Mouse (Mus musculus) limb, embryonic 10.5 days (tissue): Measurements from ENCODE around the gene Lmcd1. TPM values are rescaled to one million over a fixed set of nuclear protein-coding genes. Genes with fewer than 3 reads are reported as not detected.

Experiments
- DNase-seq: peaks from one replicate; pipeline ENCODE4 v3.0.0-alpha.2; 2017; ENCODE audit warnings: low spot score
- H3K27ac ChIP-seq: fragments of 300-500 bp; sonication (generic); 2 replicates; pipeline ENCODE4 v1.5.1; 2016; ENCODE audit warnings: mild to moderate bottlenecking
- H3K27me3 ChIP-seq: fragments of 300-500 bp; sonication (generic); 2 replicates; pipeline ENCODE4 v1.6.1; 2016; ENCODE audit warnings: low read depth, mild to moderate bottlenecking; ENCODE audit not compliant: poor library complexity, severe bottlenecking
- H3K36me3 ChIP-seq: fragments of 300-500 bp; sonication (generic); 2 replicates; pipeline ENCODE4 v1.6.1; 2016; ENCODE audit warnings: mild to moderate bottlenecking, moderate library complexity
- H3K4me1 ChIP-seq: fragments of 300-500 bp; sonication (generic); 2 replicates; pipeline ENCODE4 v1.6.1; 2016
- H3K4me3 ChIP-seq: fragments of 300-500 bp; sonication (generic); 2 replicates; pipeline ENCODE4 v1.5.1; 2016; ENCODE audit warnings: mild to moderate bottlenecking, moderate library complexity
- H3K9me3 ChIP-seq: fragments of 300-500 bp; sonication (generic); replicated peaks from 2 replicates; pipeline ENCODE4 v1.6.1; 2016; ENCODE audit warnings: mild to moderate bottlenecking
- WGBS: fragments of 180-500 bp; shearing (Covaris S2); methylation state at CpG from one replicate; pipeline ENCODE4 v1.1.7; 2016; 5-methylcytosine and 5-hydroxymethylcytosine counted together
- polyA plus RNA-seq: library from polyadenylated mRNA; unstranded; fragments of >200 nt; fragmentation: Nextera tagmentation; extraction: Ambion mirVana; gene quantifications from 2 replicates; pipeline ENCODE4 v1.2.1, GENCODE M21; 2016

Gene Lmcd1
- polyA plus RNA-seq, 1 experiment from 2014 or later = 6.0 TPM

DNA sequence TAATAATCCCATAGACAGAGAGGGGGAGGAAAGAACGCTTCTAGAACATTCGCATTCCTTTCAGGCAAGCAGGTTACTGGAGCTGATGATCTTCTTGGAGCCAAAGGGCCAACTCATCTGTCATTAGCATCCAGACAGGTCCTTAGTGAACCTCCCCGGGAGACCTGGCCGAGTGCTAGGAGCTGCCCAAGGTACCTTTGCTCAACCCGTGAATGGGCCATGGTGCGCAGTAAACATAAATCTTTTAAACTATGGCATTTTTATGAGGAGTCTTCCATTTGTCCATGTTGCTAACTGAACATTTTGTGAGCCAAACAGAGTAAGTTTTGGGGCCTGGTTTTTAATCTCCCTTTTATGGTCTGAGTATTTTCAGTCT is 57.7 kb downstream of the Lmcd1 start:
- WGBS = 64% methylated on average over 6 of the region's 6 CpGs
- no peaks in the 10 kb centered on the region for H3K4me1 ChIP-seq
- no peak for DNase-seq
- H3K36me3 ChIP-seq = no peaks in the 10 kb centered on the region
- H3K4me3 ChIP-seq = no peak overlapping the region
- no peaks in the 10 kb centered on the region for H3K27me3 ChIP-seq
- no peaks in the 10 kb centered on the region for H3K9me3 ChIP-seq
- H3K27ac ChIP-seq = no peak overlapping the region

- Histone ChIP-seq H3K9me3 (no peaks in the 10 kb centered on the region), H3K4me1 (no peaks in the 10 kb centered on the region), H3K4me3 (no peak overlapping the region), H3K36me3 (no peaks in the 10 kb centered on the region), H3K27ac (no peak overlapping the region), H3K27me3 (no peaks in the 10 kb centered on the region)
- no peak for DNase-seq
- 86% methylated on average over 5 of the region's 5 CpGs for WGBS
These were observed 60.4 kb downstream of the Lmcd1 start for GRCm38 (mm10) chr6:112333930-112334329.

DNA sequence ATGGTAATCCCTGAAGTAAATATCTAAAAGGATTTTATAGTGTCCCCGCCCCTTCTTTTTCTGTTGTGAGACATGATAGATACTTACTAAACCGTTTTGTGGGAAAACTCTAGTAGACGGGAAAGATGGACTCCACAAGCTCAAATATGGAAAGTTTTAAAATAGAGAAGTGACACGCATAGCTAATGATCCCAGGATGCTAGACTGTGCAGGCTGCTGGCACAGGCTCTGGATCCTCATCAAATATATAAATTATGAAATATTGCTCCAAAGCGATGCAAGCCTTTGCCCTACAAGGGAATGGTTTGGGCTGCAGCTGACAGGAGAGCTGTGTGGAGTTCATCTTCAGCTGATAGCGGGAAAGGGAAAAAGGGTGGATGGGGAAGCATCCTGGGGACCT is 64.1 kb downstream of the Lmcd1 start:
- Histone ChIP-seq H3K27ac (no peak overlapping the region), H3K36me3 (no peaks in the 10 kb centered on the region), H3K4me1 (no peaks in the 10 kb centered on the region), H3K4me3 (no peak overlapping the region), H3K9me3 (no peaks in the 10 kb centered on the region), H3K27me3 (no peaks in the 10 kb centered on the region)
- DNase-seq = no peak
- 89% methylated on average over 6 of the region's 6 CpGs for WGBS

DNA sequence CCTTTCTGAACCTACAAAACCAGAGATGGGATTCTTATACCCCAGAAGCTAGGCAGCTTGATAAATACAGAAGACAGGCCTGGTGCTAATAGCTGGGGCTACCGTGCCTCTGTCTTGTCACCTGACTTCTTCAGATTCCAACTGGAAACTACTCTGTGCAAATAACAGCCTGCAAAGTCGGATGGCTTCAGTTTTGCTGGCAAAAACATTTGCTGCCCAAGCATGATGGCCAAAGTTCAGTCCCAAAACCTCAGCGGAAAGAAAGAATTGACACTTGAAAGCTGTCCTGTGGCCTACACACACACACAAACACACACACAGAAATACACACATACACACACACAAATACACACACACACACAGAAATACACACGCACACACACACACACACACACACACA is 65.5 kb downstream of the Lmcd1 start:
- H3K27ac ChIP-seq = no peak overlapping the region
- H3K4me3 ChIP-seq = no peak overlapping the region
- H3K9me3 ChIP-seq = no peaks in the 10 kb centered on the region
- H3K4me1 ChIP-seq = no peaks in the 10 kb centered on the region
- no peaks in the 10 kb centered on the region for H3K27me3 ChIP-seq
- WGBS = 86% methylated on average over 4 of the region's 4 CpGs
- DNase-seq = no peak
- H3K36me3 ChIP-seq = no peaks in the 10 kb centered on the region

GRCm38 (mm10) chr6:112350452-112350851 is 76.9 kb downstream of the Lmcd1 start:
- Histone ChIP-seq H3K36me3 (no peaks in the 10 kb centered on the region), H3K4me1 (no peaks in the 10 kb centered on the region), H3K27me3 (no peaks in the 10 kb centered on the region), H3K4me3 (no peak overlapping the region), H3K9me3 (no peaks in the 10 kb centered on the region), H3K27ac (no peak overlapping the region)
- no peak for DNase-seq
- 97% methylated on average over 4 of the region's 4 CpGs for WGBS

GRCm38 (mm10) chr6:112359341-112359740 is 85.8 kb downstream of the Lmcd1 start:
- WGBS = 86% methylated on average over 1 of the region's 1 CpGs
- H3K4me3 ChIP-seq = no peak overlapping the region
- no peak overlapping the region for H3K27ac ChIP-seq
- DNase-seq = no peak
- H3K27me3 ChIP-seq = no peaks in the 10 kb centered on the region
- H3K36me3 ChIP-seq = no peaks in the 10 kb centered on the region
- no peaks in the 10 kb centered on the region for H3K9me3 ChIP-seq
- H3K4me1 ChIP-seq = no peaks in the 10 kb centered on the region

DNA sequence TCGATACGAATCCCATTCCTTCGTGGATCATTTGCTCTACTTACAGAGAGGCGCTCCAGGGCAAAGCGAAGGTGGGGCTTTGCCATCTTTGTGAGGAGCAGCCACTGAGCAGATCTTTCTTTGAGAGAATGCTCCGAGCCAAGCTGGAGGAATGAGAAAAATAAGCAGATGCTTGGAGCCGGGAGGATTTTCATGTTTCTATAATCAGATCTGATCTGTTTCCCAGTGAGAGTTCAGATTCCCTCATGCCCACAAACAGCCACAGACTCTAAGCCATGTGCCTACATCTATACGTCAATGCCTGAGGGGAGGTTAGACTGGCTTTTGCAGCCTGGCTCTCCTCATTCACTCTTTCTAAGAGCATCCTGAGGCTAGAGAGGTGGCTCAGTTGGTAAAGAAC is 87.1 kb downstream of the Lmcd1 start:
- WGBS = 91% methylated on average over 8 of the region's 8 CpGs
- DNase-seq = no peak
- no peak overlapping the region for H3K27ac ChIP-seq

DNA sequence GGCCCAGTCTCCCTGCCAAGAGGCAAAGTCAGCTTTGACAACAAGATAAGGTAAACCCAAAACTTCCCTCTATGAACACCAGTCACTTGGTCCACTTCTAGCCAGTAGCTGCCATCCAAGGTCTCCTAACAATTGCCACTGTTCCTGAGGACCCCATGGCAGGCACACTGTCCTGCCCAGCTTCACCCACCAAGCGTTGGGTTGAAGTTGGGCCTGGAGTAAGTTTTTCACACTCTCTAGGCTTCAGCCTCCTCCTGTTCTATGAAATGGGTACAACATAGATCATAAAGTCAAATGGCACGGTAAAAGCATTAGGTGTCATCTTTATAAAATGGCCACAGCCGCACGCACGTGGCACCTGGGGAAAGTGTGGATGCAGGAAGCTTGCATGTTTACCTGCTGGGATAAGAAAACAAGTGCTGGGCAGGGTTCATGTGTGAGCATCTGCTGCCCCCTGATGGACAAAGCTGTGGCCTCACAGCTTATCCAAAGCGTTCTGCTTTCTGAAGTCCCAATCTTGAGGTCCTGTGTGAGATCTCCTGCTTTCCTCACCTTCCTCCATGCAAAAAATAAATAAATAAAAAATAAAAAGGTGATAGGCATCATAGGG is 88.9 kb downstream of the Lmcd1 start:
- Histone ChIP-seq H3K27ac (no peak overlapping the region), H3K36me3 (no peaks in the 10 kb centered on the region), H3K27me3 (no peaks in the 10 kb centered on the region), H3K4me1 (no peaks in the 10 kb centered on the region), H3K9me3 (no peaks in the 10 kb centered on the region), H3K4me3 (no peak overlapping the region)
- 48% methylated on average over 6 of the region's 6 CpGs for WGBS
- DNase-seq = peak; percentile 78

More for the DNA sequence above, 87.1 kb downstream of the Lmcd1 start:
- Histone ChIP-seq H3K36me3 (no peaks in the 10 kb centered on the region), H3K4me3 (no peak overlapping the region), H3K27me3 (no peaks in the 10 kb centered on the region), H3K4me1 (no peaks in the 10 kb centered on the region), H3K9me3 (no peaks in the 10 kb centered on the region)

- no peak for DNase-seq
- no peaks in the 10 kb centered on the region for H3K4me1 ChIP-seq
- no peak overlapping the region for H3K4me3 ChIP-seq
- H3K36me3 ChIP-seq = no peaks in the 10 kb centered on the region
- 49% methylated on average over 2 of the region's 2 CpGs for WGBS
- no peaks in the 10 kb centered on the region for H3K27me3 ChIP-seq
- H3K9me3 ChIP-seq = no peaks in the 10 kb centered on the region
- H3K27ac ChIP-seq = no peak overlapping the region
These were observed 91.0 kb downstream of the Lmcd1 start for GRCm38 (mm10) chr6:112364581-112364980.

GRCm38 (mm10) chr6:112365294-112365693 is 91.7 kb downstream of the Lmcd1 start:
- WGBS = 92% methylated on average over 10 of the region's 10 CpGs
- Histone ChIP-seq H3K4me1 (no peaks in the 10 kb centered on the region), H3K9me3 (no peaks in the 10 kb centered on the region), H3K27me3 (no peaks in the 10 kb centered on the region), H3K27ac (no peak overlapping the region), H3K4me3 (no peak overlapping the region), H3K36me3 (no peaks in the 10 kb centered on the region)
- no peak for DNase-seq

DNA sequence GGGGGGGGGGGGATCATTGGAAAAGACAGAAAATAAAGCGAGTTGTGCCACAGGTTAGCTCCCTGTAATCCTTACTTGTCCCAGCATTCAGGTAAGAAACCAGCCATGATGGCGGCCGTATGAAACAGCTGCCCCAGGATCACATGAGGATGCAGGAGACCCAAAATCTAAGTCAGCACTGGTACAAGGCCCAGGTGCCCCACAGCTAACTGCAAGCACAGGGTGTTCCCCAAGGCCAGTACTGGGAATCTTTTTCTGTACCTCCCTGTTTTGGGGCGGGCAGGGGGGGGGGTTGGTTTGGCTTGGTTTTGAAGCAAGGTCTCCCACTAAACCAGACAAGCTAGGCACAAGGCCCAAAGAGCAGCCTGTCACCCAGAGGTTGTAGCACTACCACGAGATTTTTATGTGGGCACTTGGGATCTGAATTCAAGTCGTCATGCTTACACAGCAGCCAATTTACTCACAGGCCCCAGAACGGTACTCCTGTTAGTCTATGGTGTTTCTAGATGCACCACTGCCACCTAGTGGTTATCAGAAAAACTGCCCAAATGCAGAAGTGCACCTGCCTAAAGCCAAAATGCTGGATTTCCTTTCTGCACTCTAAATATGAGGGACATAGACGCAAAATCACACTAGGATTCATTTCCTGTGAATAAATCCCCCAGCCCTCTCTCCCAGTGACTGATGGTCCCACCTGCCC is 100.5 kb downstream of the Lmcd1 start:
- Histone ChIP-seq H3K9me3 (no peaks in the 10 kb centered on the region), H3K4me3 (no peak overlapping the region), H3K27ac (no peak overlapping the region), H3K36me3 (no peaks in the 10 kb centered on the region), H3K4me1 (peaks cover 7% of the 10 kb centered on the region; the same call in 1 of the 2 replicates), H3K27me3 (no peaks in the 10 kb centered on the region)
- peak; percentile 51 for DNase-seq
- 48% methylated on average over 8 of the region's 8 CpGs for WGBS

GRCm38 (mm10) chr6:112375661-112376392 is 102.3 kb downstream of the Lmcd1 start:
- H3K27ac ChIP-seq = no peak overlapping the region
- no peaks in the 10 kb centered on the region for H3K27me3 ChIP-seq
- peaks cover 7% of the 10 kb centered on the region; the same call in 1 of the 2 replicates for H3K4me1 ChIP-seq
- no peaks in the 10 kb centered on the region for H3K9me3 ChIP-seq
- no peak for DNase-seq
- H3K4me3 ChIP-seq = no peak overlapping the region
- H3K36me3 ChIP-seq = no peaks in the 10 kb centered on the region
- 64% methylated on average over 11 of the region's 13 CpGs for WGBS

- Histone ChIP-seq H3K27me3 (no peaks in the 10 kb centered on the region), H3K4me3 (no peak overlapping the region), H3K9me3 (no peaks in the 10 kb centered on the region), H3K27ac (no peak overlapping the region), H3K4me1 (peaks cover 7% of the 10 kb centered on the region; the same call in 1 of the 2 replicates), H3K36me3 (no peaks in the 10 kb centered on the region)
- DNase-seq = no peak
- WGBS = 95% methylated on average over 9 of the region's 9 CpGs
These were observed 105.5 kb downstream of the Lmcd1 start for GRCm38 (mm10) chr6:112379054-112379453.
